Comparison of ENCODE assay signal across 13 mouse cellular contexts in the genomic region with DNA sequence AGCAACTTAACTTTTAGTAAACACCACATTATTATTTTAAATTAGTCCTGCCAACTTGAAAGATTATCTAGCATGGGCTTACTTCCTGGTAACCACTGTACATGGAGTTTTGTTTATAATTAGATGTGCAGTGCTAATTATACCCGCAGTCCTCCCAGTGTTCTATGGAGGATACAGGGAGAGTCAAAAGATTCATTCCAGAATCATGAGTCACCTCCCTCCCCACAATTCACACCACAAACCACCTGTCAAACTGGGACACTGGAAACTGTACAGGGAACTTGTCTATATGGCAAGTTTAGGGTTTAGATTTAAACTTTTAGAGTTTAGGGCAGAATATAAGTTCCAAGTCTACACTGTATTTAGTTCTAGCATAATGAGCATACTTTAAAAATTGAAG. TPM values are rescaled to one million over a fixed set of nuclear protein-coding genes. Genes with fewer than 3 reads are reported as not detected.
DNase-seq lines count a peak whose midpoint lies in the region; ATAC-seq and TF ChIP-seq lines count a peak whose summit lies in the region.
"Had no signal": no experiment of that assay in that cellular context is flagged by ENCODE, and none has a peak within 500 bp of the region (broad histone marks: within the 10 kb centered on the region; RNA-seq: fewer than 3 reads in every experiment).

No protein-coding gene starts in this region.

- no peak for ATAC-seq in kidney, postnatal 0 days (replicated peaks; ENCODE audit: low FRiP score, low read depth)
- no peak for ATAC-seq in kidney, embryonic 16.5 days (ENCODE audit: low FRiP score, low TSS enrichment)
- ATAC-seq in heart, embryonic 14.5 days (ENCODE audit: insufficient number of reproducible peaks, insufficient read depth, low FRiP score, low read depth) = peak; percentile 85
- no peak for ATAC-seq in liver, postnatal 0 days
- ATAC-seq in erythroid progenitor cell, adult 5-6 weeks (replicated peaks; ENCODE audit: low FRiP score, poor library complexity, severe bottlenecking) = no peak
- ATAC-seq: hindbrain, postnatal 0 days had no signal

- no peaks in the 10 kb centered on the region for H3K27me3 ChIP-seq in kidney, postnatal 0 days (ENCODE audit: insufficient read depth, low read length)
- H3K27me3 ChIP-seq in kidney, embryonic 16.5 days (ENCODE audit: insufficient read depth, low read length) = no peaks in the 10 kb centered on the region
- no peaks in the 10 kb centered on the region for H3K27me3 ChIP-seq in C2C12 (ENCODE audit: control insufficient read depth, insufficient read depth, insufficient read length)
- no peaks in the 10 kb centered on the region for H3K27me3 ChIP-seq in heart, embryonic 14.5 days (ENCODE audit: control insufficient read depth, insufficient read depth, low read length)
- no peaks in the 10 kb centered on the region for H3K27me3 ChIP-seq in liver, postnatal 0 days (ENCODE audit: insufficient read depth, low read length)
- H3K27me3 ChIP-seq: megakaryocyte, embryonic 14.5 days had no signal

- H3K9ac ChIP-seq in kidney, postnatal 0 days (ENCODE audit: low read depth, low read length) = no peak overlapping the region
- no peak overlapping the region for H3K9ac ChIP-seq in kidney, embryonic 16.5 days (replicated peaks; ENCODE audit: low read length)
- H3K9ac ChIP-seq in heart, embryonic 14.5 days (ENCODE audit: low read length) = no peak overlapping the region
- H3K9ac ChIP-seq in liver, postnatal 0 days (replicated peaks) = no peak overlapping the region

- H3K9me3 ChIP-seq in kidney, postnatal 0 days (replicated peaks; ENCODE audit: low read length) = no peaks in the 10 kb centered on the region
- no peaks in the 10 kb centered on the region for H3K9me3 ChIP-seq in kidney, embryonic 16.5 days (ENCODE audit: low read length)
- no peaks in the 10 kb centered on the region for H3K9me3 ChIP-seq in heart, embryonic 14.5 days (ENCODE audit: control insufficient read depth, low read length)
- no peaks in the 10 kb centered on the region for H3K9me3 ChIP-seq in liver, postnatal 0 days (ENCODE audit: low read length)
- H3K9me3 ChIP-seq: megakaryocyte, embryonic 14.5 days had no signal

- H3K27ac ChIP-seq in kidney, postnatal 0 days = no peak overlapping the region
- no peak overlapping the region for H3K27ac ChIP-seq in kidney, embryonic 16.5 days (ENCODE audit: low read length)
- H3K27ac ChIP-seq in heart, embryonic 14.5 days (replicated peaks in 1 of 2; ENCODE audit: control insufficient read depth in 1 of 2, insufficient read depth in 1 of 2, low read depth in 2 of 2, low read length in 2 of 2) = peak overlapping the region in 1 of 2 experiments; percentile 70; a peak in 2 of 4 replicates
- no peak overlapping the region for H3K27ac ChIP-seq in liver, postnatal 0 days (ENCODE audit: low read depth)
- H3K27ac ChIP-seq: hindbrain, postnatal 0 days had no signal

- peaks cover 72% of the 10 kb centered on the region for H3K79me3 ChIP-seq in C2C12 (ENCODE audit: low read depth)

- H3K4me3 ChIP-seq in kidney, postnatal 0 days (replicated peaks; ENCODE audit: low read depth, low read length) = no peak overlapping the region
- no peak overlapping the region for H3K4me3 ChIP-seq in kidney, embryonic 16.5 days (ENCODE audit: low read length)
- no peak overlapping the region for H3K4me3 ChIP-seq in C2C12 (ENCODE audit: insufficient read depth, poor library complexity, severe bottlenecking)
- H3K4me3 ChIP-seq in heart, embryonic 14.5 days (ENCODE audit: control insufficient read depth in 1 of 2, insufficient read depth in 1 of 2, low read depth in 1 of 2, low read length in 2 of 2) = no peak overlapping the region
- no peak overlapping the region for H3K4me3 ChIP-seq in liver, postnatal 0 days (ENCODE audit: low read depth, low read length)
- H3K4me3 ChIP-seq: megakaryocyte, embryonic 14.5 days had no signal

- peaks cover 92% of the 10 kb centered on the region for H3K79me2 ChIP-seq in C2C12 (ENCODE audit: control insufficient read depth, insufficient read depth)

- no peak for TF ChIP-seq EP300 in liver, postnatal 0 days (IDR thresholded peaks at IDR 0.05; ENCODE audit: low read depth)

- no peaks in the 10 kb centered on the region for H3K36me3 ChIP-seq in kidney, postnatal 0 days (ENCODE audit: insufficient read depth, low read length)
- no peaks in the 10 kb centered on the region for H3K36me3 ChIP-seq in kidney, embryonic 16.5 days (ENCODE audit: insufficient read depth, low read length)
- peaks cover 10% of the 10 kb centered on the region for H3K36me3 ChIP-seq in C2C12 (ENCODE audit: control insufficient read depth, insufficient read depth)
- no peaks in the 10 kb centered on the region for H3K36me3 ChIP-seq in heart, embryonic 14.5 days (ENCODE audit: control insufficient read depth, insufficient read depth, low read length)
- H3K36me3 ChIP-seq in liver, postnatal 0 days (replicated peaks; ENCODE audit: insufficient read depth, low read length) = no peaks in the 10 kb centered on the region

- H3K4me2 ChIP-seq in kidney, postnatal 0 days (ENCODE audit: low read length) = no peak overlapping the region
- H3K4me2 ChIP-seq in kidney, embryonic 16.5 days (replicated peaks; ENCODE audit: low read depth, low read length) = no peak overlapping the region
- H3K4me2 ChIP-seq in heart, embryonic 14.5 days (ENCODE audit: low read length) = peak overlapping the region; percentile 32; the same call in 1 of the 2 replicates
- H3K4me2 ChIP-seq in liver, postnatal 0 days (ENCODE audit: low read depth, low read length) = no peak overlapping the region

- DNase-seq in kidney, postnatal 0 days (ENCODE audit: low spot score) = peak; percentile 18
- peak; percentile 49 for DNase-seq in 3134 (ENCODE audit: extremely low read depth, insufficient read length, low spot score)
- DNase-seq in liver, postnatal 0 days = no peak
- DNase-seq in B cell, adult 2 months = no peak
- DNase-seq: kidney, postnatal 14 days; layer of hippocampus, postnatal 36 days; spleen, adult 18-20 months had no signal

- H3ac ChIP-seq in C2C12 (ENCODE audit: control insufficient read depth, insufficient read length, low read depth) = no peak overlapping the region

- no peak for TF ChIP-seq CTCF in kidney, postnatal 0 days (IDR thresholded peaks at IDR 0.05; ENCODE audit: low read depth)
- TF ChIP-seq CTCF in C2C12 (IDR thresholded peaks at IDR 0.05; ENCODE audit: control insufficient read depth, insufficient read depth, insufficient read length) = no peak
- no peak for TF ChIP-seq CTCF in liver, postnatal 0 days (IDR thresholded peaks at IDR 0.05; ENCODE audit: low read depth)

- 46% methylated on average over 1 of the region's 1 CpGs for WGBS in kidney, postnatal 0 days
- WGBS in kidney, embryonic 16.5 days = 69% methylated on average over 1 of the region's 1 CpGs
- WGBS in heart, embryonic 14.5 days = 12% methylated on average over 1 of the region's 1 CpGs
- 64% methylated on average over 1 of the region's 1 CpGs for WGBS in liver, postnatal 0 days (ENCODE audit: insufficient replicate concordance)

- no peaks in the 10 kb centered on the region for H3K4me1 ChIP-seq in kidney, postnatal 0 days (replicated peaks; ENCODE audit: insufficient read depth, low read length)
- no peaks in the 10 kb centered on the region for H3K4me1 ChIP-seq in kidney, embryonic 16.5 days (ENCODE audit: insufficient read depth, low read length)
- peaks cover 0 to 4% of the 10 kb centered on the region in 2 experiments; a peak in 3 of 4 replicates for H3K4me1 ChIP-seq in heart, embryonic 14.5 days (ENCODE audit: control insufficient read depth in 2 of 2, insufficient read depth in 2 of 2, low read length in 2 of 2)
- H3K4me1 ChIP-seq in liver, postnatal 0 days (ENCODE audit: insufficient read depth) = peaks cover 10% of the 10 kb centered on the region; the same call in 1 of the 2 replicates

TF ChIP-seq in C2C12, 6 proteins besides CTCF, POLR2A, EP300 and RAD21:
- TF ChIP-seq FOSL1 (IDR thresholded peaks at IDR 0.05; ENCODE audit: insufficient read depth, low read length, poor library complexity, severe bottlenecking) (peak; percentile 56), CEBPB (IDR thresholded peaks at IDR 0.05; ENCODE audit: low read depth) (no peak), MYOD1 (IDR thresholded peaks at IDR 0.05; ENCODE audit: control insufficient read depth, insufficient read length, low read depth) (peak; percentile 92)
TF ChIP-seq in C2C12: peak in this region for 2.

RNA-seq across cellular contexts. Expression of a gene that starts 31.9 kb away (rescaled TPM):
- 6.3 and 7.1 TPM in 2 replicates for polyA plus RNA-seq in kidney, postnatal 0 days (2015; fragmentation: Nextera tagmentation; extraction: Ambion mirVana)
- 7.8 and 9.8 TPM in 2 replicates for polyA plus RNA-seq in kidney, embryonic 16.5 days (2015; fragmentation: Nextera tagmentation; extraction: Ambion mirVana)
- 4.5 TPM for polyA plus RNA-seq in C2C12 (2012; fragmentation: generic; extraction: Trizol)
- 15.6 and 18.1 TPM in 2 replicates for polyA plus RNA-seq in heart, embryonic 14.5 days (2014; fragmentation: Nextera tagmentation; extraction: Ambion mirVana)
- polyA plus RNA-seq in liver, postnatal 0 days (2015; fragmentation: Nextera tagmentation; extraction: Ambion mirVana) = 2.4 and 3.1 TPM in 2 replicates
- total RNA-seq in erythroid progenitor cell, adult 5-6 weeks (2015; ENCODE audit: low replicate concordance) = 45.0 and 50.7 TPM in 2 replicates
- total RNA-seq in erythroid progenitor cell, adult 5-6 weeks (2017; ENCODE audit: low replicate concordance) = 36.1 TPM in 2 replicates

Comparison
In these comparisons a context has a peak if more than half of its experiments do, and no peak if none do; other contexts are left out.
1. DNase-seq: peak in kidney, postnatal 0 days (single experiment) and 3134 (single experiment); none in liver, postnatal 0 days (single experiment) and B cell, adult 2 months (0 of 2).